Mouse (Mus musculus) macrophage (primary cell): Measurements from ENCODE around the gene Erc2. TPM values are rescaled to one million over a fixed set of nuclear protein-coding genes. Genes with fewer than 3 reads are reported as not detected.

ENCODE experiments used
- H3K27ac ChIP-seq: fragments of 350-480 bp; formaldehyde crosslinking; 2 replicates; pipeline ENCODE4 v1.9.0; 2021
- H3K36me3 ChIP-seq: fragments of 350-480 bp; formaldehyde crosslinking; 2 replicates; pipeline ENCODE4 v1.9.0; 2021; ENCODE audit errors: inconsistent target
- H3K4me3 ChIP-seq: fragments of 350-480 bp; formaldehyde crosslinking; 2 replicates; pipeline ENCODE4 v1.9.0; 2021; ENCODE audit errors: inconsistent target
- H3K79me2 ChIP-seq: fragments of 350-480 bp; formaldehyde crosslinking; 2 replicates; pipeline ENCODE4 v1.9.0; 2021; ENCODE audit errors: inconsistent target
- WGBS: methylation state at CpG from one replicate; pipeline ENCODE4 v1.1.7; 2026; ENCODE audit warnings: inconsistent platforms; ENCODE audit not compliant: missing documents; 5-methylcytosine and 5-hydroxymethylcytosine counted together
- polyA plus RNA-seq: library from polyadenylated mRNA; stranded (reverse); fragments of 250-400 nt; gene quantifications from 3 replicates; pipeline ENCODE4 v1.2.4, GENCODE M21; 2018; ENCODE audit warnings: inconsistent platforms

Gene Erc2
- polyA plus RNA-seq, 1 experiment from 2014 or later: not detected

DNA sequence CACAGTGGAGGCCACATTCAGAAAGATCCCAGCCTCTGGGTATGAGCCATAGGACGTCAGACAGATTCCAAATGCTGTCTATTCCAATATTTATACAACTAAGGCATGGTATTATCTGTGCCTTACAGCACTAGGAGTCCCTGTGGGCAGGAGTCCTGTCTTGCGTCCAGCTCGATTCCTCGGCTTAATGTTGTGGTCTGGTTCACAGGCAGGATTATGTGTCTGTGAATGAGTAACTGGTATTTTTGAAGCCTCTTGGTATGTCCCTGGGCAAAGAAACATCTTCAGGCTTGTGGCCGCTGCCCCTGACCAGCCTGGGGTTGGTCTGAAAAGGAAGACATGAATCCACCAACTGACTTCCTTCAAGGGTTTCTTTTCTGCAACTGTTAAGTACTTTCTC, 153.1 kb downstream of the Erc2 start:
- no peak overlapping the region for H3K27ac ChIP-seq
- 77% methylated on average over 5 of the region's 5 CpGs for WGBS
- H3K36me3 ChIP-seq: no peaks in the 10 kb centered on the region
- no peaks in the 10 kb centered on the region for H3K79me2 ChIP-seq
- H3K4me3 ChIP-seq: no peak overlapping the region

GRCm38 (mm10) chr14:27778503-27778902, 156.3 kb downstream of the Erc2 start:
- Histone ChIP-seq H3K27ac (no peak overlapping the region), H3K36me3 (no peaks in the 10 kb centered on the region), H3K79me2 (no peaks in the 10 kb centered on the region), H3K4me3 (no peak overlapping the region)
- WGBS: 92% methylated on average over 8 of the region's 8 CpGs

GRCm38 (mm10) chr14:27778982-27779701, 156.9 kb downstream of the Erc2 start:
- Histone ChIP-seq H3K27ac (no peak overlapping the region), H3K36me3 (no peaks in the 10 kb centered on the region), H3K4me3 (no peak overlapping the region), H3K79me2 (no peaks in the 10 kb centered on the region)
- 75% methylated on average over 1 of the region's 2 CpGs for WGBS

- H3K4me3 ChIP-seq: no peak overlapping the region
- no peak overlapping the region for H3K27ac ChIP-seq
- no peaks in the 10 kb centered on the region for H3K36me3 ChIP-seq
- WGBS: 69% methylated on average over 1 of the region's 1 CpGs
- H3K79me2 ChIP-seq: no peaks in the 10 kb centered on the region
Observed at GRCm38 (mm10) chr14:27781221-27781620, 159.0 kb downstream of the Erc2 start.

DNA sequence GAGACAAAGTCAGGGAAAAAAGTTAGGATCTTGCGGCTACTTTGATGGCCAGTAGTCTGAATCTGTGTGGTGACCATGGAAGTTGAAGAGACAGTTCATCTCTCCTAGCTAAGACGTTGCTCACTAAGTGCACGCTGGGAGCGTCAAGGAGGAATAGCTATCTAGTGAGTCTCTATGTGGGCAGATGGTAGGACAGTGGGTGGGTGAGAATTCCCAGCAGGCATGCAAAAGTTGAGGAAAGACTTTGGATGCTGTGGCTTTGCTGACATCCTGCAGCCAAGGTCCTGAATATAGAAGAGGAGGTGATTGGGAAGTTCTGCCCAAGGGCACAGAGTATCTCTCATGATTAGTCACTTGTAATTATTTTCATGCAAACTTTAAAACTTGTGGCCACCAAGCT, 162.6 kb downstream of the Erc2 start:
- no peak overlapping the region for H3K27ac ChIP-seq
- no peaks in the 10 kb centered on the region for H3K36me3 ChIP-seq
- no peak overlapping the region for H3K4me3 ChIP-seq
- H3K79me2 ChIP-seq: no peaks in the 10 kb centered on the region
- 100% methylated on average over 4 of the region's 4 CpGs for WGBS

DNA sequence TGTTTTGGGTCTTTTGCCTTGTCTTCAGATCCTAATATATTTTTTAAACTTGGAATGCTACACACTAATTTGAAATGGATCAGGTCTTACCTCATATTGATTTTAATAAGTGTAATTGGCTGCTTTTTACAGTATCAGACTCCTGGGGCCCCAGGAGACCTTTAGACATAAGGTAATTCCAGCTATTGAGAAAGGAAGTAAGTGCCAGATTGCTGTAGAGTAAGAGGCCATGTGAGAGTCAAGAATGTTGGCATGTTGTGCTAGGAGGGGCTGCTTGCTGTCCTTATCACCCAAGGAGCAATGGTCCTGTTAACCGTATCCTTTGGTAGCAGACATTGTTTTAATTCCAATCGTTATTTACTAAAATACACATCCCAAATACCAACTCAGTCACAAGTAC, 163.3 kb downstream of the Erc2 start:
- 100% methylated on average over 2 of the region's 2 CpGs for WGBS
- H3K4me3 ChIP-seq: no peak overlapping the region
- no peaks in the 10 kb centered on the region for H3K36me3 ChIP-seq
- no peaks in the 10 kb centered on the region for H3K79me2 ChIP-seq
- H3K27ac ChIP-seq: no peak overlapping the region

DNA sequence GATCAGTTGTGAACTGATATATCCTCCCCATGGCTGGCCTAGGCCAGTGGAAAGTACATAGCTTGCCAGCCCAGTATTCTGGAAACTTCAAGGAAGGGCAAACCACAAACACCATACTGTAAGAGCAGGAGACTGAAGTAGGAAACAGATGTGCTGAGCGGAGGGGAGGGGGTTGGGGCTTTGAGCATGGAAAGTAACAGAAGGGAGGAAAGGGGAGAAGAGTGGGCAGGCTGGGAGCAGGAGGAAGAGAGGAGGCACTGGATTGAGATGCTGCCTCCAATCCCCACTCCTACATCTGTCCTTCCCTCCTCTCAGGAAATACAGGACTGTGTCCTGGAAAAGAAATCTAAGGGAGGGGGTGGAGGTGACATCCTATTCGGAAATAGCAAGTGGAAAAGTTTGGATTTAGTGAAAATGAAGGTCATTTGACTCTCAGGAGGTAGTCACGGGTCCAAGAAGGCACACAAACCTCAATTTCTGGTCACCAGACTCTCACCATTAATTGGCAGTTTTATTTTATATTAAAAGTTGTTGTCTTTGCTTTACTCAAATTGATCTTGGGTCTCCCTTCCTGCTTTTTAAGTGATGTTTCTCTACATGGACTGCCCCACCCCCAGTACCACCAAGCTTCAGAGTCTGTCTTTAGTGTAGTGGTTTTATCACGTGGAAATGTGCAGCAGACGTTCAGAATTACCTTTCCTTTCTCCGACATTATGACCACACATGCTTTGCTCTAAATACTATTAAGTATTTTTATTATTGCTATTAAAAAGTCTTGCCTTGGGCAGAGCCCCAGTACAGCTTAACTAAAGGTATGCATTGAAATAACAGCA, 167.1 kb downstream of the Erc2 start:
- H3K4me3 ChIP-seq: no peak overlapping the region
- no peaks in the 10 kb centered on the region for H3K36me3 ChIP-seq
- WGBS: 18% methylated on average over 6 of the region's 6 CpGs
- no peak overlapping the region for H3K27ac ChIP-seq
- no peaks in the 10 kb centered on the region for H3K79me2 ChIP-seq

DNA sequence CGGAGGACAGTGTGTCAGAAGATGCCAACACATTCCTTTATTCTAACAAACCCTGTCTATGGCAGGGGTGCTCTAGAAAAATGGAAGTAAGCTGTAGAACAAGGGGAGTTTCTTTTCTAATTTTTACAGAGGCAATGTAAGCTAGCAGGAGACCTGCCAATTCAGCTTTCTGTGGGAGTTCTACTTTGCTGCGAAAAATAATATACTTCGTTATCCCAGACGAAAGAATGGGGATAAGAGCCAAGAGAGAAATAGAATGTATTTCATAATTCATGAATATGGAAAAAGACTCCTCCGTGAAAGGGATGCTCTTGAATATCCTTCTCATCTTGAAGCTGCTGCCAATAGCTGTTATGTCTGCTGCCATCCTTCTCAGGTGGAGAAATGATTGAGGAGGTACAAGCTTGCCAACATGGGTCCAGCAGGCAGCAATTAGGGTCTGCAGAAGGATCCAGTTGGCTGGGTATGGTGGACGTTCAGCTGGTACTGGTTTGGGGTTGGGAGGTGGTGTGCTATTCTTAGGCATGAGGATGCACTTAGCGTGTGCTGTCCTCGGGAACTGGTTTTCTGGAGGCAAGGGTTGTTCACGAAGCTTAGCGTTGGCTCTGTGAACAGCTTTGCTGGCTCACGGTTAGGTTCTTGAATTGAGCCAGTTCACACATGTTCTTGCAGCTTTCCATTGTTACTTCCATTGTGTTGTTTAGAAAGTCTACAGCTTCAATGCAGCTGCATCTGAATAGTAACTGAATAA, 176.1 kb downstream of the Erc2 start:
- H3K79me2 ChIP-seq: no peaks in the 10 kb centered on the region
- 90% methylated on average over 11 of the region's 11 CpGs for WGBS

GRCm38 (mm10) chr14:27800766-27801165, 178.5 kb downstream of the Erc2 start:
- 91% methylated on average over 6 of the region's 6 CpGs for WGBS
- H3K27ac ChIP-seq: no peak overlapping the region
- no peaks in the 10 kb centered on the region for H3K79me2 ChIP-seq
- H3K4me3 ChIP-seq: no peak overlapping the region
- no peaks in the 10 kb centered on the region for H3K36me3 ChIP-seq

More for the DNA sequence above, 176.1 kb downstream of the Erc2 start:
- no peaks in the 10 kb centered on the region for H3K36me3 ChIP-seq
- no peak overlapping the region for H3K4me3 ChIP-seq
- no peak overlapping the region for H3K27ac ChIP-seq

DNA sequence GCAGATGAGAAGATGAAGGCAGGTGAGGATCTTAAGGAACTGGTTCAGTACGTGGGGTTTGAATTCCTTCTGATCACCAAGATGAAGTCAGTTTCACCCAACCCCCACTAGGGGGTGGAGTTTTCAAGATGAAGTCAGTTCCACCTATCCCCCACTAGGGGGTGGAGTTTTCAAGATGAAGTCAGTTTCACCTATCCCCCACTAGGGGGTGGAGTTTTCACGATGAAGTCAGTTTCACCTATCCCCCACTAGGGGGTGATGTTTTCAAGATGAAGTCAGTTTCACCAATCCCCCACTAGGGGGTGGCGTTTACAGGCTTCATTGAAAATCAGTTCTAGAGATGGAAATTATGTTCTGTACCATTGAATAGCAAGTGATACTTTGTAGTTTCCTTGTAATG, 181.7 kb downstream of the Erc2 start:
- no peak overlapping the region for H3K4me3 ChIP-seq
- no peaks in the 10 kb centered on the region for H3K79me2 ChIP-seq
- no peak overlapping the region for H3K27ac ChIP-seq
- H3K36me3 ChIP-seq: no peaks in the 10 kb centered on the region
- 88% methylated on average over 3 of the region's 3 CpGs for WGBS

DNA sequence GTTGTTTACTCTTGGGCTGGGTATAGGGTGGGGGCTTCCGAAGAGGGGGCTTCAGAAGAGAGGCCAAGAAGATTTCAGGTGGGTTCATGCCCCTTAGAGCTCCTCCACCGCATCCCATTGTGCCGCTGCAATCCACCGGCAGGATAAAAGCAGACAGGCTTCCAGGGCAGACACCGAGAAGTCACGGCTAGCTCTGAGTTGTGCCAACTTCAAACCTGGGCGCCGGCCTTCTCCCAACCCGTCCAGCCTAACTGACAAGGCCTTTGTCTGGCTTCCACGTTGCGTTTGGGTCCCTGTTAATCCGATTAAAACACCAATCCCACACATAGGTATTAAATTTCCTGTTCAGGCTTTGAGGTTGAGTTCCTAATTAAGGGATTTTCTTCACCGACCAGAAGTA, 182.8 kb downstream of the Erc2 start:
- no peaks in the 10 kb centered on the region for H3K36me3 ChIP-seq
- no peak overlapping the region for H3K27ac ChIP-seq
- WGBS: 92% methylated on average over 13 of the region's 13 CpGs
- H3K4me3 ChIP-seq: no peak overlapping the region
- H3K79me2 ChIP-seq: no peaks in the 10 kb centered on the region

- WGBS: 5% methylated on average over 9 of the region's 9 CpGs
- Histone ChIP-seq H3K79me2 (no peaks in the 10 kb centered on the region), H3K36me3 (no peaks in the 10 kb centered on the region)
Observed at GRCm38 (mm10) chr14:27808080-27808479, 185.9 kb downstream of the Erc2 start.

GRCm38 (mm10) chr14:27808523-27809114, 186.4 kb downstream of the Erc2 start:
- H3K27ac ChIP-seq: no peak overlapping the region
- H3K36me3 ChIP-seq: no peaks in the 10 kb centered on the region
- H3K79me2 ChIP-seq: no peaks in the 10 kb centered on the region
- 77% methylated on average over 10 of the region's 10 CpGs for WGBS
- H3K4me3 ChIP-seq: no peak overlapping the region

More at GRCm38 (mm10) chr14:27808080-27808479, 185.9 kb downstream of the Erc2 start:
- Histone ChIP-seq H3K4me3 (no peak overlapping the region), H3K27ac (no peak overlapping the region)

GRCm38 (mm10) chr14:27810790-27811189, 188.6 kb downstream of the Erc2 start:
- 22% methylated on average over 7 of the region's 7 CpGs for WGBS
- Histone ChIP-seq H3K4me3 (no peak overlapping the region), H3K27ac (no peak overlapping the region), H3K36me3 (no peaks in the 10 kb centered on the region), H3K79me2 (no peaks in the 10 kb centered on the region)
